Mouse (Mus musculus): ENCODE measurements around the gene Myl6.
"Not testable (repeated sequence)": the region's sequence is repeated elsewhere in the genome, so short reads cannot be mapped to it uniquely, and the experiment has no call there.

Gene Myl6

GRCm38 (mm10) chr10:128509831-128510230, 15.9 kb upstream of the Myl6 start:
- no peak for DNase-seq (ENCODE audit: low read depth, low spot score)

GRCm38 (mm10) chr10:128509203-128509602, 15.3 kb upstream of the Myl6 start:
- no peak for DNase-seq (ENCODE audit: low read depth, low spot score)

- DNase-seq (ENCODE audit: low read depth, low spot score) = no peak
These were observed 14.3 kb upstream of the Myl6 start for GRCm38 (mm10) chr10:128508260-128508659.

GRCm38 (mm10) chr10:128505974-128506373, 12.0 kb upstream of the Myl6 start:
- peak; percentile 26 for DNase-seq (ENCODE audit: low read depth, low spot score)

- DNase-seq (ENCODE audit: low read depth, low spot score) = peak; percentile 49
These were observed 11.4 kb upstream of the Myl6 start for GRCm38 (mm10) chr10:128505371-128505667.

GRCm38 (mm10) chr10:128504641-128505370, 10.9 kb upstream of the Myl6 start:
- peak; percentile 62 for DNase-seq (ENCODE audit: low read depth, low spot score)

GRCm38 (mm10) chr10:128504012-128504411, 10.1 kb upstream of the Myl6 start:
- no peak for DNase-seq (ENCODE audit: low read depth, low spot score)

- DNase-seq (ENCODE audit: low read depth, low spot score) = no peak
These were observed 9.6 kb upstream of the Myl6 start for GRCm38 (mm10) chr10:128503532-128503931.

GRCm38 (mm10) chr10:128502341-128502740, 8.4 kb upstream of the Myl6 start:
- no peak for DNase-seq (ENCODE audit: low read depth, low spot score)

- peak; percentile 79 for DNase-seq (ENCODE audit: low read depth, low spot score)
These were observed 5.2 kb upstream of the Myl6 start for GRCm38 (mm10) chr10:128499116-128499671.

GRCm38 (mm10) chr10:128498590-128498989, 4.6 kb upstream of the Myl6 start, which contains the start of gene Myl6b:
Gene Myl6b (minus strand): TSS chr10:128498685.
- peak; percentile 98 for DNase-seq (ENCODE audit: low read depth, low spot score)

GRCm38 (mm10) chr10:128497134-128497737, 3.3 kb upstream of the Myl6 start:
- no peak for DNase-seq (ENCODE audit: low read depth, low spot score)

GRCm38 (mm10) chr10:128496509-128497077, 2.6 kb upstream of the Myl6 start:
- DNase-seq (ENCODE audit: low read depth, low spot score) = no peak

- DNase-seq (ENCODE audit: low read depth, low spot score) = peak; percentile 26
These were observed 2.0 kb upstream of the Myl6 start for GRCm38 (mm10) chr10:128495903-128496302.

- DNase-seq (ENCODE audit: low read depth, low spot score) = peak; percentile 46
These were observed 1.3 kb upstream of the Myl6 start for GRCm38 (mm10) chr10:128495270-128495669.

GRCm38 (mm10) chr10:128494667-128495245, 811 bp upstream of the Myl6 start:
- DNase-seq (ENCODE audit: low read depth, low spot score) = no peak

GRCm38 (mm10) chr10:128493319-128493694, 638 bp downstream of the Myl6 start:
- DNase-seq (ENCODE audit: low read depth, low spot score) = no peak

- DNase-seq (ENCODE audit: low read depth, low spot score) = peak; percentile 71
These were observed 1.2 kb downstream of the Myl6 start for GRCm38 (mm10) chr10:128492633-128493311.

- not testable (repeated sequence) for DNase-seq (ENCODE audit: low read depth, low spot score)
These were observed 1.9 kb downstream of the Myl6 start for GRCm38 (mm10) chr10:128492051-128492450.

GRCm38 (mm10) chr10:128491495-128491894, 2.5 kb downstream of the Myl6 start:
- DNase-seq (ENCODE audit: low read depth, low spot score) = no peak

GRCm38 (mm10) chr10:128490912-128491311, 3.0 kb downstream of the Myl6 start:
- no peak for DNase-seq (ENCODE audit: low read depth, low spot score)

GRCm38 (mm10) chr10:128490232-128490631, 3.7 kb downstream of the Myl6 start:
- DNase-seq (ENCODE audit: low read depth, low spot score) = no peak
